Mouse (Mus musculus): Measurements from ENCODE around the gene Nphp4. TPM values are rescaled to one million over a fixed set of nuclear protein-coding genes. Genes with fewer than 3 reads are reported as not detected.

The Nphp4 gene
- polyA plus RNA-seq, 1 experiment from 2014 or later = 3.2 TPM

DNA sequence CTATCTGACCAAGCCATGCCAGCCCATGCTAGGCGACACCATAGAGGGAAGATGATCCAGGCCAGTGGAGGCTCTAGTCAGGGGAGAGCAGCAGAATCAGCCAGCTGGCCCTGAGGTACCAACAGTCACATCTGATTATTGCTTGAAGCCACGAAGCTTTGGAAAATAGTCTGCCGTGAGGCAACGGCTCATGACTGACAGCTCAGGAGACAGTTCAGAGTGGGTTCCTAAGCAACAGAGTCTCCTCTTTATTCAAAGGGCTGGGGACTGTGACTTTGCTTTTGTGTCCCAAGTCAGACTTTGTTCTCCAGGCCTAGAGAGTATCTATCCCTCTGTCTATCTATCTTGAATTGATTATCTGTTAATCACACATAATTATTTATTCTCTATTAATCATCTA is 100.3 kb downstream of the Nphp4 start:
- Histone ChIP-seq H3K9ac (no peak overlapping the region), H3K27ac (no peak overlapping the region), H3K36me3 (no peaks in the 10 kb centered on the region), H3K4me3 (no peak overlapping the region), H3K9me3 (no peaks in the 10 kb centered on the region), H3K4me2 (replicated peaks) (no peak overlapping the region), H3K27me3 (no peaks in the 10 kb centered on the region), H3K4me1 (no peaks in the 10 kb centered on the region)
- WGBS = 84% methylated on average over 4 of the region's 4 CpGs
- ATAC-seq (ENCODE audit: low FRiP score, low read depth) = no peak

DNA sequence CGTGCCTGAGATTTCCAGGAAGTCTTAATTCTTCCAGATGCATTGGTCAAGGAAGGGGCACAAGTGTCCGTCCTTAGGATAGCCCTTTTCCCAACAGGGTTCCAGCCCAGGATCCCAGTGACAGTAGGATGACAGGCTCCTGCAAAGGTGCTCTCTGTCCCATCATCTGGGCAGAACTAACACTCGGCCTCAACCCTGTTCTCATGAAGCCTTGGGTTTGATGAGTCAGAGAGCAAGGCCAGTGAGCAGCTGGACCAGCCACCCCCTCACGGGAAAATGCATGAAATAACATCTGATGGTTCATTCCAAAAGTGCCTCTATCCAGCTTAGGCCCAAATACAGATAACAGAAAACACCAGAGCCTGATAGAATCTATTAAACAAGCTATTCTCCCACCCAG is 103.5 kb downstream of the Nphp4 start:
- Histone ChIP-seq H3K27me3 (no peaks in the 10 kb centered on the region), H3K4me2 (replicated peaks) (no peak overlapping the region), H3K36me3 (no peaks in the 10 kb centered on the region), H3K9me3 (no peaks in the 10 kb centered on the region), H3K27ac (no peak overlapping the region), H3K4me1 (no peaks in the 10 kb centered on the region), H3K9ac (no peak overlapping the region), H3K4me3 (no peak overlapping the region)
- 77% methylated on average over 4 of the region's 4 CpGs for WGBS
- no peak for ATAC-seq (ENCODE audit: low FRiP score, low read depth)

DNA sequence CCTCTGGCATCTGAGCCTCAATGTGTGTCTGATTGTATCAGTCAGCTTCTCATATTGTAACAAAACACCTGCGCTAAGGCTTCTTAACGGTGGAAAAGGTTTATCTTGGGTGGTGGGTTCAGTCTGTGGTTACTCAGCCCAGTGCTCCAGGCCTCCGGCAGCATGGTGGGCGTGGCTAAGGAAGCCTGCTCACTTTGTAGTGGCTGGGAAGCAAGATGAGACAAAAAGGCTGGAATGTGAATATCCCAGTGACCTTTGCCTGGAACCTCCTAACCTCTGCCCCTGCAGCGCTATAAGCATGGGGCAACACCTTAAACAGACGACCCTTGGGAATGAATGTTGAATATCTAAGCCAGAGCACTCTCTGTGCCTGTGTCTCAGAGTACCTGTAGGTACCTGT is 105.7 kb downstream of the Nphp4 start:
- no peaks in the 10 kb centered on the region for H3K36me3 ChIP-seq
- no peak overlapping the region for H3K27ac ChIP-seq
- no peak overlapping the region for H3K4me3 ChIP-seq
- H3K4me1 ChIP-seq = no peaks in the 10 kb centered on the region
- H3K9me3 ChIP-seq = no peaks in the 10 kb centered on the region
- ATAC-seq (ENCODE audit: low FRiP score, low read depth) = no peak
- no peaks in the 10 kb centered on the region for H3K27me3 ChIP-seq
- no peak overlapping the region for H3K4me2 ChIP-seq (replicated peaks)
- no peak overlapping the region for H3K9ac ChIP-seq
- 39% methylated on average over 6 of the region's 6 CpGs for WGBS

DNA sequence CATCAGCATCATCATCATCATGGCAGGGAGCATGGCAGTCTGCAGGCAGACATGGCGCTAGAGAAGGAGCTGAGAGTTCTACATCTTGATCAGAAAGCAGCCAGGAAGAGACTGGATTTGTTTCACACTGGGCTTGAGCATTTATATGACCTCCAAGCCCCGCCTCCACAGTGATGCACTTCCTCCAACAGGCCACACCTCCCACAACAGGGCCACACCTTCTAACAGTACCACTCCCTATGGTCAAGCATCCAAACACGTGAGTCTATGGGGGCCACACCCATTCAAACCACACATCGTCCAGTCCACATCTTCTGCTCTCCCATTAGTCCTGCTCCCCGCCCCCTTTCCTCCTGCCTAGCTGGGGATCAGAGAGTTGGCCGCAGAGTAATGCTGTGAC is 107.1 kb downstream of the Nphp4 start:
- no peaks in the 10 kb centered on the region for H3K36me3 ChIP-seq
- ATAC-seq (ENCODE audit: low FRiP score, low read depth) = no peak
- no peak overlapping the region for H3K27ac ChIP-seq
- H3K9ac ChIP-seq = no peak overlapping the region
- no peak overlapping the region for H3K4me3 ChIP-seq
- no peaks in the 10 kb centered on the region for H3K4me1 ChIP-seq
- H3K27me3 ChIP-seq = no peaks in the 10 kb centered on the region
- H3K4me2 ChIP-seq (replicated peaks) = no peak overlapping the region
- WGBS = 69% methylated on average over 6 of the region's 6 CpGs
- H3K9me3 ChIP-seq = no peaks in the 10 kb centered on the region

DNA sequence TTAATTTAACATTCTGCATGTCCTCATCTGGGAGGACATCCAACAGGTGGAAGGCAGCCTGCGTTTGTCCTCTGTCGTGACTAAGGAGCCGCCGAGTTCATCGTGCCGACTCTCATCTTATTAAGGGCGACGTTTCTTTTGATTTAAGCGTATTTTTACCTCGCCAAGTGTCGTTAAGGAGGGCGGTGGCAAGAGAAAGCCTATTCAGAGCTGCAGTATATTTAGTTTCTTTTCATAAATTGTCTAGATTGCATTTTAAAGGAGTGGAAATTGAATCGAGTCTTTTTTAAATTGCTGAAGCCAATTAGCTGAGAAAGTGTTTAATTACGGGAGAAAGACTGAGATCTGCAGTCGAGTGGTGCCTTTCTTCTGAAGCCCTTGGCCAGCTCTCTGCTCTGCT is 109.0 kb downstream of the Nphp4 start:
- Histone ChIP-seq H3K36me3 (no peaks in the 10 kb centered on the region), H3K27ac (no peak overlapping the region), H3K27me3 (no peaks in the 10 kb centered on the region), H3K9me3 (no peaks in the 10 kb centered on the region), H3K4me1 (no peaks in the 10 kb centered on the region), H3K4me2 (replicated peaks) (no peak overlapping the region), H3K9ac (no peak overlapping the region), H3K4me3 (no peak overlapping the region)
- WGBS = 72% methylated on average over 15 of the region's 15 CpGs
- ATAC-seq (ENCODE audit: low FRiP score, low read depth) = no peak

DNA sequence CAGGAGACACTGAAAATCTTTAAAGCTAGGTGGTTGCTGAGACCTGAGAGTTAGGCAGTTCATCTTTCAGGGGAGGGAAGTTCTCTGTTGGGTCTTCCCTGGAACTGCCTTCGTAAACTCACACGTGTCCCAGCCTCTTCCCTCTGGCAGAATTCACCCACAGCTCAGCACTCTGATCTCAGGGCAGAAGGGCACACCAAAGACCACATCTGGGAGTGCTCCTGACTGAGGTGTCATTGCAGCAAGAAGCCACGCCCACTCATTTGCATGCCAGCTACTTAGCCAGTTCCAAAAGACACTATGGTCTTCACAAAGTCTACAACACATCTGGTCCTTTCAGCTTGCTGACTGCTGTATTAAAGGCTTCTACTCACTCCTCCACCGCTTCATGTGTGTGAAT is 109.7 kb downstream of the Nphp4 start:
- WGBS = 27% methylated on average over 4 of the region's 4 CpGs
- Histone ChIP-seq H3K4me1 (no peaks in the 10 kb centered on the region), H3K4me2 (replicated peaks) (no peak overlapping the region), H3K9me3 (no peaks in the 10 kb centered on the region), H3K9ac (no peak overlapping the region), H3K27ac (no peak overlapping the region), H3K27me3 (no peaks in the 10 kb centered on the region), H3K4me3 (no peak overlapping the region), H3K36me3 (no peaks in the 10 kb centered on the region)
- ATAC-seq (ENCODE audit: low FRiP score, low read depth) = no peak

DNA sequence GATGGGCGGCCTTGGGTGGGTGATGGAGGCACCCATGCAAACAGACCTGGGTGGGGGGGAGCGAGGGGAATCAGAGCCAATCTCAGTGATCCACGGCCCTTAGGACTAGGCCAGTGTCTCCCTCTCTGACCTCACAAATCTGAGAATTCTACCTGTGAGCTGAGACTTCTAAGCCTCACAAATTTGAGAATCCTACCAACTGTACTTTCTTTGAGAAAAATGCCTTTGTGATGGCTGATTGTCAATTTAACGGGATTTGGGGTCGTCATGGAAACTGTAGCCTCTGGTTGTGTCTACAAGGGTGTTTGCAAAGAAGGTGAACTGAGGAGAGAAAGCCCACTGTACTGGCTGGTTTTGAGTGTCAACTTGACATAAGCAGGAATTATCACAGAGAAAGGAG is 127.8 kb downstream of the Nphp4 start:
- 90% methylated on average over 5 of the region's 5 CpGs for WGBS
- H3K27ac ChIP-seq = no peak overlapping the region

DNA sequence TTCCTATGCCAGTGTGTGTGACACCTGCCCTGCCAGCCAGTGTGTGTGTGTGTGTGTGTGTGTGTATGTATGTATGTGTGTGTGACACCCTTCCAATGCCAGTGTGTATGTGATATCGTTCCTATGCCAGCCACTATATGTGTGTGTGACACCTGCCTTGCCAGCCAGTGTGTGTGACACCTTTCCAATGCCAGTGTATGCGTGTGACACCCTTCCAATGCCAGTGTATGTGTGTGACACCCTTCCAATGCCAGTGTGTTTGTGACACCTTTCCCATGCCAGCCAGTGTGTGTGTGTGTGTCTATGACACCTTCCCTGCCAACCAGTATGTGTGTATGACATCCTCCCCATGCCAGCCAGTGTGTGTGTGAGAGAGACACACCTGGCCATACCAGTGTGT is 132.7 kb downstream of the Nphp4 start:
- Histone ChIP-seq H3K9ac (no peak overlapping the region), H3K4me3 (no peak overlapping the region)

More for the DNA sequence above, 127.8 kb downstream of the Nphp4 start:
- no peaks in the 10 kb centered on the region for H3K36me3 ChIP-seq
- H3K9me3 ChIP-seq = no peaks in the 10 kb centered on the region
- no peaks in the 10 kb centered on the region for H3K4me1 ChIP-seq
- H3K4me3 ChIP-seq = no peak overlapping the region
- no peak overlapping the region for H3K9ac ChIP-seq
- peaks cover 15% of the 10 kb centered on the region for H3K27me3 ChIP-seq
- no peak overlapping the region for H3K4me2 ChIP-seq (replicated peaks)
- ATAC-seq (ENCODE audit: low FRiP score, low read depth) = no peak

DNA sequence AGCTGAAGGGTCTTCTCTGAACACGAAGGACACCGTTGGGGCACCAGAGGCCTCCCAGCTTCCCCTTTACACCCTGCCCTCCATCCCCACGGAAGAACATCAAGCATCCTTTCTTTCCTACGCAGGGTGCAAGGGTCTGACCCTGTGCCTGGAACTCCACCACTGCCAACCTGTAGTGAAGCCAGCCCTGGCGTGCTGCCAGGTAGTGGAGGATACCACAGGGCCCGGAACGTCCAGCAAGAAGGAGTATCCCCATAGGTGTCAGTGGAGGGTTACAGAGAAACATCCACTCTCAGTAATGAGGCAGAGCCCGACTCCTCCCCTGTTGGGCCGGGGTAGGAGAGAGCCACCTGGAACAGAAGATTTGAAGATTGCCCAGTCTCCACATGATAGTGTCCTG is 133.5 kb downstream of the Nphp4 start:
- Histone ChIP-seq H3K36me3 (no peaks in the 10 kb centered on the region), H3K9ac (no peak overlapping the region), H3K4me2 (replicated peaks) (no peak overlapping the region), H3K27ac (no peak overlapping the region), H3K27me3 (peaks cover 15% of the 10 kb centered on the region), H3K4me1 (no peaks in the 10 kb centered on the region), H3K9me3 (no peaks in the 10 kb centered on the region), H3K4me3 (no peak overlapping the region)
- no peak for ATAC-seq (ENCODE audit: low FRiP score, low read depth)
- WGBS = 81% methylated on average over 9 of the region's 9 CpGs

More for the DNA sequence above, 132.7 kb downstream of the Nphp4 start:
- H3K4me1 ChIP-seq = no peaks in the 10 kb centered on the region
- no peaks in the 10 kb centered on the region for H3K36me3 ChIP-seq
- no peaks in the 10 kb centered on the region for H3K9me3 ChIP-seq
- no peak overlapping the region for H3K4me2 ChIP-seq (replicated peaks)
- peaks cover 15% of the 10 kb centered on the region for H3K27me3 ChIP-seq
- no peak for ATAC-seq (ENCODE audit: low FRiP score, low read depth)
- H3K27ac ChIP-seq = no peak overlapping the region
- WGBS = 86% methylated on average over 2 of the region's 2 CpGs

Other genes with a start within 250 kb of the Nphp4 start
- 9.8 and 10.6 TPM in 2 replicates for gene Gpr153, start 202.5 kb upstream of the Nphp4 start, polyA plus RNA-seq (2015; fragmentation: Nextera tagmentation; extraction: Ambion mirVana)
- not detected in 2 replicates for gene Hes3, start 185.0 kb upstream of the Nphp4 start, polyA plus RNA-seq (2015; fragmentation: Nextera tagmentation; extraction: Ambion mirVana)
- 21.8 and 27.0 TPM in 2 replicates for gene Icmt, start 179.5 kb upstream of the Nphp4 start, polyA plus RNA-seq (2015; fragmentation: Nextera tagmentation; extraction: Ambion mirVana)
- gene Rnf207, start 157.7 kb upstream of the Nphp4 start, polyA plus RNA-seq (2015; fragmentation: Nextera tagmentation; extraction: Ambion mirVana) = 0.32 and 0.34 TPM in 2 replicates
- gene Rpl22, start 151.0 kb upstream of the Nphp4 start, polyA plus RNA-seq (2015; fragmentation: Nextera tagmentation; extraction: Ambion mirVana) = 371 and 395 TPM in 2 replicates
- 0.34 and 0.40 TPM in 2 replicates for gene Chd5, start 138.1 kb upstream of the Nphp4 start, polyA plus RNA-seq (2015; fragmentation: Nextera tagmentation; extraction: Ambion mirVana)
- gene Kcnab2, start 1.2 kb downstream of the Nphp4 start, polyA plus RNA-seq (2015; fragmentation: Nextera tagmentation; extraction: Ambion mirVana) = 8.7 and 9.7 TPM in 2 replicates